Mouse (Mus musculus) c-Kit-positive CD71-positive TER-119-negative erythroid progenitor cells, embryonic 14.5 days (primary cell): ENCODE data around the gene Zfp12.

Experiments used
- DNase-seq: peaks from one replicate; pipeline ENCODE4 v3.0.0-alpha.2; 2013; ENCODE audit warnings: low read depth

Zfp12 gene

DNA sequence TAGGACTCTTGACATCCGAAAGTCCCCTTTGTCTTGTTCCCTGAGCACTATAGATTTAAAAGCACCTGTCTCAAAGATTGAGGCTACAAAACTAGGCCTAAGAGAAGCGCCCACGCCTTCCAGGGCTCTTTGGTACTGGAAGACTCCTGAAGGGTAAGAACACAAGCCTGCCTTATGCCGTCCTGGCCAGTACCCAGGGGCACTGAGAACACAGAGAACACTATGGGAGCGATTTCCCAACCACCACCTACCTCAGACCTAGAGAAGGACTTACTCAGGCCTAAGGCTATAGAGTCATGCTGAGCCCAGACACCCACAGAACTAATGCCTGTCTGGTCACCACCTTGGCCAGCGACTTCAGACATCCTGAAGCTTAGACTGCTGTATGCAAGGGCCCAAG is 31.8 kb downstream of the Zfp12 start:
- no peak for DNase-seq

DNA sequence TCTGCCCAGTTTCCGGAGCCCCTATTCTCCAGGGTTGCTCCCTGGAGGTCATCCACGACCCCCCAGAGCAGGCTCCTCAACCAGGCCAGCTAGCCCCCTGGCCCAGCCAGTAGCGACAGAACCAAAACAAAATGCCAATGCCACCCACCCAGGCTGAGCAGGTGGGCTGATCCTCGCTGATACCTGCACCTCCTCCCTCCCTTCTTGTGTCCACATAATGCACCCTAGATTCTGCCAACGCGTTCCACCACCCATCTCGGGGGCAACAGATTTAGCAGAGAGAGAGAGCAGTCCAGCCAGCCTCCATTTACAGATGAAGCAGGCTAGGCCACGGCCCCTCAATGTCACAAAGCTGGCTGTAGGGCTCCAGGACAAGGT is 34.0 kb downstream of the Zfp12 start:
- no peak for DNase-seq

DNA sequence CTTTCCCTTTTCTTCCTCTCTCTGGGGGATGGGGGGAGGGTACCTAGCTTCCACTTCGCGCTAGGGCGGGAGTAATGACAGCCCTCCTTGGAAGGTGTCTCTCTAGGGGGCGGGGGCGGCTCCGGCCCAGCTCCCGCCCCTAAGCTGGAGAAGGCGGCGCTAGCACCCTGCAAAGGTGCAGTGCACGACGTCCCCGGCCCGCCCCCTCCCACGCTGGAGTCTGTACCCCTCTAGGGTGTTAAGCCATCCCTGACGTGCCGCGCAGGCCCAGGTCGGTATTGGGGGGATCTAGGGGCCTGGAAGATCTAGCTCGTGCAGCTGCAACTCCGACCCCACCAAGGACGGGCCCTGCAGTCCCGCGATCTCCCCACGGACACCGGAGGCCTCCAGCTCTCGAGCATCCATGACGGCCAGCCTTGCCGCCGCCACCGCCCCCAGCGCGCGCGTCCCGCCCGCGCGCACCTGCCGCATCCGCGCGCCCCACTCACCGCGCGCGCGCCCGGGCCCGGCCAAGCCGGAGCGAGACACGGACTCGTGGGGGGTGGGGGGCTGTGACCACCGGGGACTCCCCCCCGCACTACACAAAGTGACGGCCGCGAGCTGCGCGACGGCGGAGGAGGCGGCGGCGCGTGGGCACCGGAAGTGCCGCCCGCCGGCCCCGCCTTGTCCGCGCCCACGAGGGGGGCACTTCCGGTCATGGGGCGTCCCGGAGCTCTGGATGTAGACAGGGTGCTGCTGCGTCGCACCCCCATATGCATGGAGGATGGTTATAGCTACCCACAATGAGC is 34.6 kb downstream of the Zfp12 start, which contains the start of gene Zfp316:
Gene Zfp316, minus strand, starts transcription at position 660 of the 788 bp plus-strand sequence.
- no peak for DNase-seq

DNA sequence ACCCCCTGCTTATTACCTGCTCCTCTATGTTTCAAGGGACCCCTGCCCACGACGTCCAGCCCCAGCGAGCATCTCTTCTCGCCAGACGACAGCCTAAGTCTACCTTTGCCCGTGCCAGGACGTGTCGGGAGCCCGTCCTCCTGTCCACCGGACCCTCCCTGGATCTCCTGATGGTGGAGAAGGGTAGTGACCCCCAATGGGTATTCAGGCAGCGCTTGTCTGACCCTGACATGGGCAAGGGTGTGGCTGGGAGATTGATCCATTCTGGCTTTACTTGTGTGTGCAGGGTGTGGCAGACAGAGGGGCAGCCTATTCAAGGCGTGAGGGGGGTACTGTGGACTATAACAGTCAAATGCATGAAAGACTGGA is 35.2 kb downstream of the Zfp12 start:
- no peak for DNase-seq

DNA sequence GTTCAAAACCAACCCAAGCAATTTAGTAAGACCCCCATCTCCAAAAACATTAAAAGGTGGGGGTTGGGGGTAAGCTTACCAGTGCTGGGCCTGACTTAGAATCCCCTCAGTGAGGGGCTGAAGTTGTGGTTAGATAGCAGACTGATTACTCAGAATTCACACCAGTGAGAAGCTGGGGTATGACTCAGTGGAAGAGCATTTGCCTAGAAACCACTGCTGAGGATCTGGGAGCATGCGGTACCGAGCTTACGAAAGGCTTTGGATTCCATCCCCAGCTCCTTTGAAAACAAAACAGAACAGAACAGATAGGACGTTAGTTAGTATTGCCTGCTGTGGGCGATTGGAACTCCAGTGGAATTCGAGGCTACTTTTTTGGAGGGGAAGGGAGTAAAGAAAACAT is 36.7 kb downstream of the Zfp12 start:
- no peak for DNase-seq

DNA sequence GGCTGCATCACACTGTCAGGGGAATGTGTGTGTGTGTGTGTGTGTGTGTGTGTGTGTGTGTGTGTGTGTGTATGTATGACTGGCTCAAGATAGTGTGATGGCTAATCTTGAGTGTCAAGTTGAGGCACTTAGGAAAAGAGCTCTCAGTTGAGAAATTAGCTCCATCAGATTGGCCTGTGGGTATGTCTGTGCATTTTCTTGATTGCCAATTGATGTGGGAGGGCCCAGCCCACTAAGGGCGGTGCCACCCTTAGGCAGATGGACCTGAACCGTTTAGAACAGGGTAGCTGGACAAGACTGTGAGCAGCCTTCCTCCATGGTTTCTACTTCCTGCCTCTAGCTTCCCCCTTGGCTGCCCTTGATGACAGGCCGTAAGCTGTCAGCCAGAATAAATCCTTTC is 37.1 kb downstream of the Zfp12 start:
- DNase-seq: no peak

DNA sequence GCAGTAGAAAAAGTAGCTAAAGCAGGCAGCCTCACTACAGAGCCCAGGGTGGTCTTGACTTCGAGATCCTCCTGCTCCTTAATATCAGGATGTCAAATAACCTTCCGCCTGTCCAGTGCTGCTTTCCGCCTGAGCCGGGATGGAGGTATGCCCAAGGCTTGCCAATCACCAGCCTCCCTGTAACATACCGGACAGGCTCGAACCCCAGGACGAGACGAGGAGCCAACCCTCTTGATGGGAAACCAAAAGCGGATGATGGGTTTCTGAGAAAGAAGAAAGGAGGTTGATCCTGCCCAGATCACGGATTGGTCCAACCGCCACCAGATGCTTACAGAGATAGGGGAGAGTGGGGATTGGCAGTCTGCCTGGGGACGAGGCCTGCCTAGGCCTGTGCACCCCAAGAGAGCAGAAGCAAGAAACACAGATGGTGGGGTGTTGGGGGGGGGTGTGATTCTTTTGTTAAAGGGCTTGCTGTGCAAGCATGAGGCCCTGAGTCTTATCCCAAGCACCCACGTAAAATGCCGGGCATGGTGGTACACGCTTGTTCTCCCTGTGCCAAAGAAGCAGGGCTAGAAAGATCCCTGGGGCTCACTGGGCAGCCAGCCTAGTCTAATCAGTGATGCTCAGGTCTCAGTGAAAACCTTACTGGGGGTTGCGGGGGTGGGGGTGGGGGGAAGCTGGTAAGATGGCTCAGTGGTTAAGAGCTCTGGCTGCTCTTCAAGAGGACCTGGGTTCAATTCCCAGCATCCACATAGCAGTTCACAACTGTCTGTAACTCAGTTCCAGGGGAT is 37.8 kb downstream of the Zfp12 start:
- no peak for DNase-seq

DNA sequence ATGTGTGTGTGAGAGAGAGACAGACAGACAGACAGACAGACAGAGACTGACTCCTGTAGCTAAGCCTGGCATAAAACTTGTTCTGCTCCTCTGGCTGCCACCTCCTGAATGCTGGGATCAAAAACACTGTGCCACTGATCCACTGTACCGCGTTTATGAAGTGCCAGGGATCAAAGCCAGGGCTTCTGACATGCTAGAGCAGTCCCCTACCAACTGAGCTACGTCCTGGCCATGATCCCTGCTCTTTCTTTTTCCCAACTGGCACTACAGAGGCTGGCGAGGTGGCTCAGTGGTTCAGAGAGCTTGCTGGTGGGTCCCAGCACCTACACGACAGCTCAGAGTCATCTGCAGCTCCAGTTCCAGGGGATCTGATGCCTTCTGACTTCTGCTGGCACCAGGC is 40.8 kb downstream of the Zfp12 start:
- DNase-seq: no peak

DNA sequence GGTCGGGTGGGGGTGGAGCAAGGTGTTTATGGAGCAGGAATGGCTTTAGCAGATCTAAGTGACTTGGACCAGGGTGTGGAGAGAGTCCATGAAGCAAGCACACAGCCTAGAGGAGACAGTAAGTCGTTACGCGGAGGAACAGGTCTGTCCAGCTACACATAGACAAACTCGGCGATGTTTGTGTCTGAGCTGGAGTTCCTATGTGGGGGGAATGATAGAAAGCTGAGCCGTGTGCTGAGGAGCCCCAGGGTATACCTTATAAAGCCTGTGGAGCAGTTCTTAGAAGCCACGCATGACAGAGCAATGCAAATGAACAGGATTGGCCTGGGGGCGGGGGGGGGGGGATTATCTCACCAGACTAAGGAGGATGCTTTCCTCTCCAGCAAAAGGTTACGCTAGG is 44.3 kb downstream of the Zfp12 start:
- no peak for DNase-seq

DNA sequence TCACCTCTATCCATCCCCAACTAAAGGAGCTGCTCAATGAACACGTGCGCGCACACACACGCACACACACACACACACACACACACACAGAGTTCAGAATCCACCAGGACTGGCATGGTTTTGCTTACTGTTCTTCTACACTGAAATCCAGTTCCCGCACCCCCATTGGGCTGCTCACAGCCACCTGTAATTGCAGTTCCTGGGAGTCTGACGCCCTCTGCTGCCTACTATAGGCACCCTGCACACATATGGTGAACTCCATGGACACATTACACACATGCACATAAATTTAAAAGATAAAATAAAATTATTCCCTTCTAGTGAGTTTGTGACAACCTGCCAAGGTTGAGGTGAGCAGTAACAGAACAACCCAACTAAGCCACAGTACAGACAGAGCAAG is 49.8 kb downstream of the Zfp12 start:
- DNase-seq: no peak

DNA sequence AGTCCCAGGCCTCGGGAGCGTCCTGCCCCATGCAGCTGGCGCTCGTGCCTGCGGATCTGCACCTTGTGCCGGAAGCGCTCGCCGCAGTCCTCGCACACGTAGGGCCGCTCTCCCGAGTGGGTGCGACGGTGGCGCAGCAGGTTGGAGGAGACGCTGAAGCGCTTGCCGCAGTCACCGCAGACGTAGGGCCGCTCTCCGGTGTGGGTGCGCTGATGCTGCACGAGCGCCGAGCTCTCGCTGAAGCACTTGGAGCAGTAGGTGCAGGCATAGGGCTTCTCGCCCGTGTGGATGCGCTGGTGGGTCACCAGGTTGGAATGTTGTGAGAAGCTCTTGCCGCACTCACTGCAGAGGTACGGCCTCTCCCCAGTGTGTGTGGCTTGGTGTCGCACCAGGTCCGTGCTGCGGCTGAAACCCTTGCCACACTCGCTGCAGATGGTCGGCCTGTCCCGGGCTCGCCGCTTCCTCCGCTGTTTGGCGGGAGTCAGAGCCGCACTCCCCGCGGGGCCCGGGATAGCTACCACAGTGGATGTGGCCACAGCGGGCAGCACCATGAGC is 52.9 kb downstream of the Zfp12 start:
- no peak for DNase-seq

DNA sequence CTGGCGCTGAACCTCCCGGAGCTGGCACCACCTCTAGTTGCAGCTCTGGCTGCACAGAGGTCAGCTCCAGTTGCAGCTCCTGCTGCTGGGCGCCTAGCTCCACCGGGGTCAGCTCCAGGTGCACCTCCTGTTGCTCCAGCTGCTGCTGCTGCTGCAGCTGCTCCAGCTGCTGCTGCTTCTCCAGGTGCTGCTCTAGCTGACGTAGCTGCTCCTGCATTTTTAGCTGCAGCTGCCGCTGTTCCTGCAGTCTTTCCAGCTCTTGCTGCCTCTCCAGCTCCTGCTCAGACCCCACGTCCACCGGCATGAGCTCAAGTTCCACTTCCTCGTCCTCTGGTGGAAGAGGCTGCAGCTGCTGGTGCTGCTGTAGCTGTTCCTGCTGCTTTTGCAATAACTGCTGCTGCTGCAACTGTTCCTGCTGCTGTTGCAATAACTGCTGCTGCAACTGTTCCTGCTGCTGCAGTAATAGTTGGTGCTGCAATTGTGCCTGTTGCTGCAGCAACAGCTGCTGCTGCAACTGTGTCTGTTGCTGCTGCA is 53.5 kb downstream of the Zfp12 start:
- no peak for DNase-seq

DNA sequence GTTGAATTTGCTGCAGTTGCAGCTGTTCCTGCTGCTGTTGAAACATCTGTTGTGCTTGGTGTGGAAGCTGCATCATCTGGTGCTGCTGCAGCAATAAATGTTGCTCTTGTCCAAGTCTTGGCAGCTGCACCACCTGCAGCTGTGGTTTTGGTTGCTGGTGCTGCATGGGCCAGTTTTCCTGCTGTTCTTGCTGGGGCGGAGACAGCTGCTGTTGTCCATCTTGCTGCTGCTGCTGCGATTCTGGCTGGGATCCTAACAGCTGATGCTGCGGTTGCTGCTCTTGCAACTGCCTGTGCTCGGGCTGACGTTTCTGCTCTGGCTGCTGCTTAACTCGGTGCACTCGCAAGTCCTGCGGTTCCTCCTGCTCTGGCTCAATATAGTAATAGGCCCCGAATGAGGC is 54.3 kb downstream of the Zfp12 start:
- DNase-seq: no peak

DNA sequence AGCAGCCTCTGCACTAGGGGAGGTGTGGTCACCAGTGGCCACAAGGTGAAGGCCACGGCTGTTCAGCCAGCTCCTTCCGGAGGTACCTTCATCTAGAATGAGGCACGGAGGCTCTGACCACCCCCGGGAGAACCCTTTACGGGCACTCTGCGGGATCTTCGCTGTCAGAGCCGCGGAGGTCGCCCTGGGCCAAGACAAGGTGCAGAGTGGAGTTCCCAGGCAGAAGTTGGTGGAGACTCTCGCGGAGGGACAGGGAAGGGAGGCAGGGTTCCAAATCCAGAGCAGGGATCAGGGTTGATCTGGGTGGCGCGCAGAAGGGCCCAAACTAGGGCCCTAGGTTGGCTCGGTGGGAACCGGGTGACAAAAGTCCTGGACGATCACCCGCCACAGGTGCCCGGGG is 57.9 kb downstream of the Zfp12 start:
- no peak for DNase-seq

DNA sequence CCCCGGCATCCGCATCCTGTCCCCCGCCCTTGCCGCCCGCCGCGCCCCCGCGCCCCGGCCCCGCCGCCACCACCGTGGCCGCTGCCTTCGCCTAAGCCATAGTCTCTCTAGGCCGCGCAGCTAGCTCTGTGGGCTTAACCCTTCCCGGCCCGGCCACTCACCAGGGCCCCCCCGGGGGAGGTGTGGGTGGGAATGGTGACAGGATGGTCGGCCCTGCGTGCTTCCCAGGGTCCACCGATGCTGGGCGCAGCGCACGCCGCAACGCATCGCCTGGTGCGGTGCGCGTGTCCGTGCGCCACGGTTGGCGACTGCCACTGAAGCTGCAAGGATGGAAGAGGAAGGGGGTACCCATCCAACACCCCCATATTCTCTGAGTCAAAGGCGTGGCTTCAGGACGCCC is 58.4 kb downstream of the Zfp12 start, which contains the start of gene Zfp853:
Gene Zfp853, minus strand, starts transcription at position 220 of the 400 bp plus-strand sequence.
- no peak for DNase-seq

DNA sequence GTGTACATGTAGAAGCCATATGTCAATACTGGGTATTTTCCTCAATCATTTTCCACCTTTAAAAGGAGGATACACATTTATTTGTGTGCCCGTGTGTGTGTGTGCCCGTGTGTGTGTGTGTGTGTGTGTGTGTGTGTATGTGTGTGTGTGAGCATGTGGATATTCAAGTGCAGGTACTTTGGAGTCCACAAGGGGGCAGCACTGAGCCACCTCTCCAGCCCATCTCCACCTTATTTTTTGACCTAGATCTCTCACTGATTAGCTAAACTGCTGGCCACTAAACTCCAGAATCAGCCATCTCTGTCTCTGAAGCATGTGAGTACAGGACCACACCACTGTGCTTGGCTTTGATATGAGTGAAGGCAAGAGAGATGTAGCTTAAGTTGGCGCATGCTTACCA is 59.9 kb downstream of the Zfp12 start:
- no peak for DNase-seq

DNA sequence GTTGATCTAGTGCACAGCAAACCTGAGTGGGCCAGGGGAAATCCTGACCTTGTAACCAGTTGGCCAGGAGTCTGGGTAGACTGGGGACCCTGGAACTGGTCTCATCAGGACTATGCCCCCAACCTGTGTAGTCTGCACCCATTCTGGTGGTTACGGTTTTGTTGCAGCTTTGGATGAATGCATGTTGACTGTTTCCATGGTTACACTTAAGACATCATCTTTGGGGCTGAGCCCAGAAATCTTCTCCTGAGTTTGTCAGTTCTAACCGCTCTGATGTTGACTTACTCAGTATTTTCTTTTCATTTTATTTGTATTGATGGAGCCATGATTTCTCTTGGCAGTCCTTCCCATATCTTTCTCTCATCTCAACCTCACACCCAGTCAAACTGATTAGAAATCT is 60.4 kb downstream of the Zfp12 start:
- DNase-seq: no peak

DNA sequence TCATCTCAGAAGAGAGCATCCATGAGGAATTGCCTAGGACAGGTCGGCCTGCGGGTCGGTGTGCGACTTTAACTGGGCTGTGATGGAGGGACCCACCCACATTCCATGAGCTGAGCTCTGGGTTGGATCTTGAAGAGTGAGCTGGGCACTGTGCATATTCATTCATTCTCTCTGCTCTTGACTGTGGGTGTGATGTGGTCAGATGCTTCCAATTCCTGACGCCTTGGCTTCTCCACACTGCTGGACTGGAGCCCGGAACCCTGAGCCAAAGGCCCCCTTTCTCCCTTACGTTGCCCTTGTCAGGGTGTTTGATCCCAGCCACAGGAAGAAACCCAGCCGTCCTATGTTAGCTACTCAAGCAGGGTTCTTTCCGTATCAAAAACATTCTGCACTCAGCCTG is 63.0 kb downstream of the Zfp12 start:
- DNase-seq: no peak

DNA sequence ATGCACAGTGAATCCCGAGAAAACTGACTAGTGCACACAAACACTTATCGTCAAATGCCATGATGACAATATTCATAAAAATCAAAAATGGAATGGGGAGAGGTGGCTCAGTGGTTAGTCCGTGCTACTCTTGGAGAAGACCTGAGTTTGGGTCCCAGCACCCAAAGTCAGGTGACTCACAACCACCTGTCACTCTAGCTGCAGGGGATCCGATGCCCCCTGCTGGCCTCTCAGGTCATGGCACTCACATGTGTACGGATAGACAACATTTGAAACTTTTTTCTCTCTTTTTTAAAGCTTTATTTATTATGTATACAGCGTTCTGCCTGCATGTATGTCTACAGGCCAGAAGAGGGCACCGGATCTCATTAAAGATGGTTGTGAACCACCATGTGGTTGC is 63.4 kb downstream of the Zfp12 start:
- no peak for DNase-seq
